Mouse (Mus musculus): ENCODE results near the gene Tgfb2. TPM values are rescaled to one million over a fixed set of nuclear protein-coding genes. Genes with fewer than 3 reads are reported as not detected.

Tgfb2 gene
- polyA plus RNA-seq, 1 experiment, result 0.10 TPM

DNA sequence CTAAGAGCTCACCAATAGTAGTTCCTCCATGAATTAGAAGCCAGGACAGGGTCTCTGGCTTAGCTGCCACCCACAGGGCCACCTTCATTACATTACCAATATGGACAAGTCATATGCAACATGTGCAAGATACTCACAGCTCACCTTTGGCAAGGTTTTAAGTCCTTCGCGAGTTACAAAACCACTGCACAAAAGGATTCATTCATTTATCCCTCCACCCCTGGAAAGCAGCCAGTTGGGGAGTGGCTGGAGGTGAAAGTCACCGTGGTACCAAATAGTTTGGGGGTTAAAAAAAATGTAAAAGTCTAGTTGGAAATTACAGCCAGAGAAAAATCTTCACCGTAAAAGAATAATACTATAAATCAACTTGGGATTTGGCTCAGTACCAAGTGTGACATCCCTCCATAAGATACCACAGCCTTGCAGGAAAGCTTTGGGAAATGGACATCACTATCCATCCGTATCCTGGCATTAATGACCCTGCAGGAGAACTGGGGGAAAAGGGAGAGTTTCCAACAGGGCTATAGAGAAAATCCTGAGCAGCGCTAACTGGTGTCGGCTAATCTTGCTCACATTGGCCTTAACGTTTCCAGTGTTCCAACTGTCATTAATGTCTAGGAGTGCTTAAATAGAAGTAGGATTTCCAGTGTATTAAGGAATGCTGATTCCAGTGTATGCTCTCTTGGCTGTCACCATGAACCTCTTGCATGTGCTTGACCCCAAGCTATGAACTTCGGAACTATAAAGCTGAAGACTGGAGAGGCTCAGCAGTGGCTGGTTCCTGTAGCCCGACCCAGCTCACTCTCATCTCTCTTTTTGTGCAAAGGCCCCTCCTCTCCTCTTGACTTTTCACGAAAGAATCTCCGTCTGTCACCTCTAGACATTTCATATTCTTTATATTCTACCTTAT lies 68.2 kb downstream of the Tgfb2 start:
- TF ChIP-seq GATA1 (IDR thresholded peaks at IDR 0.05; ENCODE audit: low read length), result no peak

DNA sequence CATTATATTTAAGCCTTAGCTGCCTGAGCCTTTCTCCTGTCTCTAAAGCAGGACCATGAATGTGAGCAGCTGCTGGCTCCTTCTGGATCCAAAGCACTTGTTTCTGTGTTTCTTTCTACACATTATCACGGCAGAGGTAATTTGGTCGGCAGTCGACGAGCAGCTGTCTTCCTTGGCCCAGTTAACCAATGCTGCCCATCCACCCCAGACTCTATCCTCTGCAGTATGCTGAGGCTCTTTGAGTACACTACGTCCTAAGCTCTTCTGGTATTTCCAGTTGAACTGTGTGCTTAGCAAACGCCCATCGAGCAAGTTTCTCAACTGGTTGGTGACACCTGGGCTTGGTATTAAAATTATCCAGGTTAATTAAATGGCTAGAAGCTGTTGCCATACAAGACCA lies 70.7 kb downstream of the Tgfb2 start:
- no peak for TF ChIP-seq GATA1 (IDR thresholded peaks at IDR 0.05; ENCODE audit: low read length)

DNA sequence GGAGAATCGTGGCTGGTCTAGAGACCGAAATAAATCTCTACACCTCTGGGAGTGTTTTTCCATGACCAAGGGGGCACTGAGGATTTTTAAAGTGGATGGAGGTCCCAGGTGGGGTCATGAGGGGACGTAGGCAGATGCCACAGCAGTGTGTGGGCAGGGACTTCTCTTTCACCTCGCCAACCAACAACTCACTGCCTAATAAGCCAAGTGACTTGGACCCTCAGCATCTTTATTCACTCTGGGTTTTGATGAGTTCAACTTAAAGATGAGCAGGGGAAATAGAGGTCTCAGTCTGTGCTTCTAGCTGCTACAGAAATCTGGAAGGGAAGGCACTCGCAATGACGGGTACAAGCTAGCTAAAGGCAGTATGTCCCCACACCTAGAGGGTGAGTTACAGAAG lies 74.3 kb downstream of the Tgfb2 start:
- TF ChIP-seq GATA1 (IDR thresholded peaks at IDR 0.05; ENCODE audit: low read length), result no peak

- TF ChIP-seq GATA1 (IDR thresholded peaks at IDR 0.05; ENCODE audit: low read length), result no peak
Measured at GRCm38 (mm10) chr1:186630971-186631370, 74.8 kb downstream of the Tgfb2 start.

- no peak for TF ChIP-seq GATA1 (IDR thresholded peaks at IDR 0.05; ENCODE audit: low read length)
Measured at GRCm38 (mm10) chr1:186627451-186627995, 78.3 kb downstream of the Tgfb2 start.

DNA sequence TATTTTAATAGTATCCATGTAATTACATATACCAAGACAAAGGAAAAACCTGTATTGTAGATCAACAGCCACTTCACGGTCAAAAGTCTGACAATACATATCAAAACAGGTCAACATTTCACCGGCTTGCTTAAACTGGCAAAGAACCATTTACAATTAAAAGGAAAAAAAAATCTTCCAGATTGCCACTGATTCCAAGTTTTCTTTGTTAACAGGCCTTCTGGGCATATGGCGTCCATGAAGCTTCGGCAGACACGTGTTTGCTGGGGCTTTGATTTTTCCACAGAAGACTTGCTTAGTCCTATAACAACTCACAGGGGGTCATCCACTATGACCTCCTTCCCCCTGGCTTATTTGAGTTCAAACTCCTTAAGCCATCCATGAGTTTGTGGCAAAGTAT lies 81.3 kb downstream of the Tgfb2 start:
- TF ChIP-seq GATA1 (IDR thresholded peaks at IDR 0.05; ENCODE audit: low read length), result no peak

DNA sequence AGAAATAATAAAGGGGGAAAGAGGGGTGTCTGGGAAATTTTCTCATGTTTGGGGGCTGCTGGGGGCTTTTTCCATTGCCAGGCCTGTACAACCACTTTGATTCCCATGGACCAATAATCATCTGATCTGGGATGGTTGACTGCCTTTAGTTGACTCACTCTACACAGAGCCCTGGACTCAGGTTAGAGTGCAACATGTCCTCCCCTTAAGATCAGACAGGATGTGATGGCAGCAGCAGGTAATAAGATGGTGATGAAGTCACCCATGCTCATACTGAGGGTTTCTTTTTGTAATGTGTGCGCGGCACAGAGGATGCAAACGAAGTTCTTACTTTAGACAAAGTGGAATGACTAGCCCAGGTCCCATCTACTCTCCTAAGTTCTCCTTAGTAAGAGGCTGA lies 84.0 kb downstream of the Tgfb2 start:
- no peak for TF ChIP-seq GATA1 (IDR thresholded peaks at IDR 0.05; ENCODE audit: low read length)

GRCm38 (mm10) chr1:186618285-186618684 lies 87.5 kb downstream of the Tgfb2 start:
- no peak for TF ChIP-seq GATA1 (IDR thresholded peaks at IDR 0.05; ENCODE audit: low read length)

DNA sequence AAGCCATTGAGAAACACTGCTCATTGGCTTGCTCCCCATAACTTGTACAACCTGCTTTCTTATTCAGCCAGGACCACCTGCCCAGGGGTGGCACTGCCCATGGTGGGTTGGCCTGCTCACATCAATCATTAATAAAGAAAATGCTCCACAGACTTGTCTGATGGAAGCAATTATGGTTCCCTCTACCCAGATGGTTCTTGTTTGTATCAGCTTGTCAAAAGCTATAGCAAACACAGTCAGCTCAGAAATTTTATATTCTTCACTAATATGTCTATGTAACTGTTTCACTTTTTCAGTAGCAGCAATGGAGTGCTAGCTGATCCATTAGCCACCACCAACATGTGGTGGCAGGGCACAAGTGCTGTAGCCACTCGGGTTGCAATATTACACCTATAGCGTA lies 94.4 kb downstream of the Tgfb2 start:
- TF ChIP-seq GATA1 (IDR thresholded peaks at IDR 0.05; ENCODE audit: low read length), result no peak

DNA sequence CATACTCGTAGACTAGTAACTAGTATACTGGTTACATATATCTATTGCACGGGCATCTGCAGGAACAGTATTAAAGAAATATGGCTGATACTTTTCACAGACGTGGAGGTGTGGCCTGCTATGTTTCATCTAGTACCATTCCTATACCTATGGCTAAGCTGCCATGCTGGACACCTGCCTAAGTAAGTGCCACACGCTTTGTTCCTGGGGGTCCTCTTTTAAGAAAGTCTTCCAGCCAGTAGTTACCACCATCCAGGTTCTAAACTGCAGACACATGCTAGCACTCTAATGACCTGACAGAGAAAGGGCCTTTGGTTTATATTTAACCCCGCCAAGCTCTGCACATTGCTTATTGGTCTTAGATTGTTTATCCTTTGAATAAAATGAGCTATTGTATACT lies 95.3 kb downstream of the Tgfb2 start:
- no peak for TF ChIP-seq GATA1 (IDR thresholded peaks at IDR 0.05; ENCODE audit: low read length)

DNA sequence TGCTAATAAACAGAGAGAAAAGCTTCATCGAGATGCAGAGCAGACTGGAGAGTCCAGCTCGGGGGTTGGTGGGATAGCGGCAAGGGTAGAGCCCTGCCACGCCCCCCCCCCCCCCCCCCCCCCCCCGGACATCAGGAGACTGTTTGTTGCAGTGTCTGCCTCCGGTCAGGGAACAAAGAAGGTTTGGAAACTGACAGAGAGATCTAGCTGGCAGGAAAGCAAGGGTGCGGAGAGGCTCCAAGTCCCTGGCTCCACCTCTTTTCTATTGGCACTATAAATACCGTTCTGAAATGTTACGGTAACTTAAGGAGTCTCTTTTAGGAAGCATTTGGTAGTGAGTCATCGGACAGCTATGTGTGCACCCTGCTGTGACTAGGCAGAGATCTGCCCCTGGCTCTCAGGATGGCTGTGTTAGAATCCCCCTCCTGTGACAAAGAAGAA lies 96.0 kb downstream of the Tgfb2 start:
- no peak for TF ChIP-seq GATA1 (IDR thresholded peaks at IDR 0.05; ENCODE audit: low read length)

- TF ChIP-seq GATA1 (IDR thresholded peaks at IDR 0.05; ENCODE audit: low read length), result no peak
Measured at GRCm38 (mm10) chr1:186608116-186608515, 97.7 kb downstream of the Tgfb2 start.

DNA sequence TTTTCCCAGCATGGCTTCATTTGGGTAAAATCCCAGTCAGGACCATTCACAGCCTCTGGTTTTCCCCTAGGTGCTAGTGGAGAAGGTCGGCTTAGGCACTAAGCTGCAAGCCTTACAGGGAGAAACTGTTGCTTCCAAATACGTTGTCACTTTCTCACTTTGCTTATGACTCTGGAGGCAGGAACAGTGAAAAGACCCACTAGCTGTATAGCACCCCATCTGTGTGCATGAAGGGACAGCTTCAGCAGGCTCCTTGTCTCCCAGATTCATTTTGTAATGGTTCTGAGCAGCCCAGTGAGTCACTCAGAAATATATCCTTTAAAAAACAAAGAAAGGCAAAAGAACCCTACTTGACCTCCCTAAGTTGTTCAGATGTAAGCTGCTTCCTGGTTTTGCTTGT lies 100.2 kb downstream of the Tgfb2 start:
- TF ChIP-seq GATA1 (IDR thresholded peaks at IDR 0.05; ENCODE audit: low read length), result no peak

DNA sequence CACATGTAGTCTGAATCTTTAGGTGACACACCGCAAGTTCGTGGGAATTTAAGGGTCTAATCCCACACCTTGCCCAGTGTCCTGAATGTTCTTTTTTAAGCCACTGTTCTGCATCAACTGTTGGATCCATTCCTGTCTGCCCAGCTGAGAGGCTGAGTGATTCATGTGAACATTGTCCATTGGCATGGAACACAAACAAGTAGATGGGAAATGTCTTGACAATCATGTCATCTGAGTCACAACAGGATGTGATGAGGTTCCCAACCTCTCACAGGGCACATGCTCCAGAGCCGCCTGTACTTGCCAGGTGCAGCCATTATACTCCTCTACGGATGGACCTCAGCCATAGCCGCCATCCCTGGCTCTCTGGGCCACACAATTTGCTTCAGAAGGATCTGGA lies 101.7 kb downstream of the Tgfb2 start:
- no peak for TF ChIP-seq GATA1 (IDR thresholded peaks at IDR 0.05; ENCODE audit: low read length)

GRCm38 (mm10) chr1:186588226-186588625 lies 117.6 kb downstream of the Tgfb2 start:
- TF ChIP-seq GATA1 (IDR thresholded peaks at IDR 0.05; ENCODE audit: low read length), result no peak

- no peak for TF ChIP-seq GATA1 (IDR thresholded peaks at IDR 0.05; ENCODE audit: low read length)
Measured at GRCm38 (mm10) chr1:186587065-186587804, 118.6 kb downstream of the Tgfb2 start.
